Mouse (Mus musculus) mouse embryonic stem cell (cell line): Measurements from ENCODE around the gene Sik3.

Experiments used
- in situ Hi-C, 2 experiments: fragments of 300-500 bp; cut with MboI; formaldehyde crosslinking; loops; 1 replicate in 1 of 2; 3 replicates in 1 of 2; pipeline ENCODE4 v1.14.3; 2019 to 2020; ENCODE audit warnings: low sequenced_read_pairs in 2 of 2, low pct_unique_long_range_greater_than_20kb in 1 of 2, mixed read lengths in 1 of 2; ENCODE audit not compliant: unreplicated experiment in 1 of 2

The Sik3 gene

DNA sequence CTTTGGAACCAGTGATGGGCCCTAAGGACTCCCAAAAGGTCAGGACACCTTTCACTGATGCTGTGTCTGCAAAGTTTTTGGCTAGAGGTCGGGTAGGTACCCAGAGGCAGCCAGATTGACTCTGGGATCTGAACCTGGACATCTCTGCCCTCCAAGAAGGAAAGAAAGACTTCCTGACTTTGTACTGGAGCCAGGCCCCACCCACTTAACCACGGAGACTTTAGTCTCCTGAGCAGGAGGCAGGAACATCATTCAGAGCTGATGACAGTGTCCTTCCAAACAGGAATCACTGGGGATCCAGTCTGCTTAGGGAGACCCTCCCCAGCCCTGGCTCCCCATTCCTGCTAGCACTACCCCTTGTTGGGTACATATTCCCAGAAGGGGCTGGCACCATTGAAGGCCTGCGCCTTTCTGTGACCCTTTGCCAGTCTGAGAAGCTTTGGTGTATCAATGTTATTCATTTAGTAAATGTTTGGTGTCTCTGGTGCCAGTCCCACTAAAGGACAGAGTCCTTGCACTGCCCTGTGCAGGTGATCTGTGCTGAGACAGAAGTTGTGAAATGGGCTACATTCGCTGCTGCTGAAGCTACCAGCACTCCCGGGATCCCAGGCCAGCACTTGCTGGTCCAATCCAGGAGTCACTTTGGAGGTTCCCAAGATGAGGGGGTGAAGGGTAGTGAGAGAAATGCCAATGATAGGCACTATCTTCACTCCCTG is 212.5 kb downstream of the Sik3 start:
- in situ Hi-C loops: no loop called here

GRCm38 (mm10) chr9:46227064-46227614 is 214.5 kb downstream of the Sik3 start:
- in situ Hi-C loops: no loop called here

DNA sequence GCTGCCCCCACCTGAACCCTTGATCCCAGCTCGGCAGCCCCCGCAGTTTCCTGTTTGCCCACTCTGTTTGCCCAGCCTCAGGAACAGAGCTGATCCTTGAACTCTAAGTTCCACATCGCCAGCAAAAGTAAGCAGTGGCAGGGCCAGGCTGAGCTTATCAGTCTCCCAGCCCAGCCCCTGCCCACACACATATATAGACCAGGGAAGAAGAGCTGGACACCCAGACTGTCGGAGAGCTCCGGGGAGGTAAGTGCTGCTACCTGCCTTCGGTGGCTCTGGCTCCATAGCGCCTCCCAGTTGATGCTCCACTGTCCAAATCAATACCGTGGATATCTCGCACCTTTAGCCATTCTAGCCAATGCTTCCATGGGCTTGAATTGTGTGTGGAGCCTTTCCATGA is 215.9 kb downstream of the Sik3 start, which contains the start of gene Apoa1:
Gene Apoa1 (plus strand): TSS at position 90 of the 400 bp plus-strand sequence.
- in situ Hi-C loops: no loop called here

- in situ Hi-C loops: loop anchor here in 1 of 2 experiments (10.0 kb wide), 1 partner anchor 225 kb away; no protein-coding TSS in a partner anchor
Measured at GRCm38 (mm10) chr9:46229573-46230449, 217.2 kb downstream of the Sik3 start.

GRCm38 (mm10) chr9:46230450-46230975 is 217.9 kb downstream of the Sik3 start:
- in situ Hi-C loops: loop anchor here in 1 of 2 experiments (10.0 kb wide), 1 partner anchor 226 kb away; no protein-coding TSS in a partner anchor

DNA sequence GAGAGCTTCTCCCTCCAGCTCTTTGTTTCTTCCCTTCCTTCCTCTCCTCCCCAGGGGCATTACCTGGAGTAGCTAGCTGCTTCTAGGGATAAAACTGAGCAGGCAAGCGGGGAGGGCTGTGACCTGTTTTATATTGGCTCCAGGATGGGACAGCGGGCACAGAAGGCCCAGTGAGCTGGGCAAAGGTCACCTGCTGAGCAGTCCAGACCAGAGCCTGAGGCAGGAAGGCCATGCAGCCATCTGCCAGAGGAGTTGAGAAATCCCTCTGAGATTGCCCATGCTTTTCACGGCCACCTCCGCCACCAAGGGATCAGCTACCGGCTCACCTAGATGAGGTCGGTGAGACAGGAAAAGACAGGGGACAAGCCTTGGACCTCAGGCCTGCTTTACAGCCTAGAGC is 222.6 kb downstream of the Sik3 start:
- in situ Hi-C loops: loop anchor here in 1 of 2 experiments (10.0 kb wide), 1 partner anchor 230 kb away; no protein-coding TSS in a partner anchor

GRCm38 (mm10) chr9:46235596-46235648 is 222.8 kb downstream of the Sik3 start, which contains the start of gene Apoc3:
Apoc3 (minus strand) TSS chr9:46235636.
- in situ Hi-C loops: loop anchor here in 1 of 2 experiments (10.0 kb wide), 1 partner anchor 231 kb away; no protein-coding TSS in a partner anchor

DNA sequence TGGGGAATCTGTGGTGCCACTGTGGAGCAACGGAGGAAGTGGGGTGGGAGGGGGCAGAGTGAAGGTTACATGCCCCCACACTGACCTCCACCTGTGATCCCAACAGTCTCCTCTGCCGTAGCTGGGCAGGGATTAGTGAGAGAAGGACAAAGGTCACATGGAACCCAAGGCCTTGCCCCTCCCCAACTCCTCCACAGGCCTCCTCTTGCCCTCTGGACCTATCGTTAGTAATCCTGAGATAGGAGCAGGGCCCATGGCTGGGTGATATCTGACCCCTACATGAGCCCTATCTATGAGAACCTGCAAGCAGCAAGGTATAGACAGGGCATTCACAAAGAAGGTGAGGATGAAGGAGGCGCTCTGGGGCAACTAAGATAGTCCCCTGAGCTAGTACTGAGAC is 223.0 kb downstream of the Sik3 start:
- in situ Hi-C loops: loop anchor here in 1 of 2 experiments (10.0 kb wide), 1 partner anchor 231 kb away; no protein-coding TSS in a partner anchor

DNA sequence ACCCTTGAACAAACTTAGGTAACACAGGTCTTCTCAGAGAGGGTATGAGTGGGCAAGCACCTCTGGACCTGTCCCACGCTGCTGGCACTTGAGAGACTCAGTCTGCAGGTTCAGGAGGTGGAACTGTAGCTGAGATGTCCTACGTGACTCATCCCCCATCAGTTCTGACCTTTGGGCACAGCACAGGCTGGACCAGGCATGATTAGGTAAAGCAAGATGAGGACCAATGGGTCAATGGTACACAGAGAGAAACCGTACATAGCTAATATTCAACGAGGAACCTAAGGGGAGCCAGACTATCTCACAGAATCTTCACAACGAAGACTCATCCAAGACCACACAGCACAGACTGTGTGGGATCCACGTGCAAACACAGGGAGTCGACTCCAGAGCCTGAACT is 226.2 kb downstream of the Sik3 start:
- in situ Hi-C loops: loop anchor here in 1 of 2 experiments (10.0 kb wide), 1 partner anchor 234 kb away; no protein-coding TSS in a partner anchor

DNA sequence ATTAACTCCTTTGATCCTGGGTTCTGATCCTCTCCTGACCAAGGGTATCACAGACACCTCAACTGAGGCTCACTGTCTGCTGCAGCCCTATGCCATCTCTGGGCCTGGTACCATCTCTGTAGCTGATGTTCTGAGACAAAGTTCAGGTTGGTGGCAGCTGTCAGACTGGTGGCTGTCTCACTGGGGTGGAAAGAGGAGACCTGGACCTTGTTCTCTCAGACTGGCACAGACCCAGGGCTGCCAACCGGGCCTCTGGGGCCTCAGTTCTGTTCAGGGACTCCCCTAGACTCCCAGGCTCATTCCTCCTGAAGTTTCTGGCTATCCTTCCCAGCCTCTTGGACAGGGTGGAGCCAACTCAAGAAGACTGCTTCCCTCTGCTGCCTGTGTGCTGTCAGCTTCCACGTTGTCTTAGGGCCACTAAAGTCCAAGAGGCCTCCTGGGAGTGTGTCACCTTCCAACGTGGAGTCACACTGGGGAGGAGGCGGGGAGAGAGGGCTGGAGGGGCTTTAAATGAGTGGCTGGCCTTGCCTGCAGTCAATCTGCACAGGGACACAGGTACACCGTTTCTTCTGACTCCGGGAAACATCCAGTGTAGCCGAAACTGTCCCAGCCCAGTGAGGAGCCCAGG is 228.0 kb downstream of the Sik3 start, which contains the start of gene Apoa4:
Gene Apoa4 (plus strand): TSS at position 171 of the 628 bp plus-strand sequence.
- in situ Hi-C loops: no loop called here

GRCm38 (mm10) chr9:46241818-46242217 is 229.2 kb downstream of the Sik3 start:
- in situ Hi-C loops: no loop called here

- in situ Hi-C loops: no loop called here
Measured at GRCm38 (mm10) chr9:46243122-46243521, 230.5 kb downstream of the Sik3 start.

GRCm38 (mm10) chr9:46243584-46243983 is 231.0 kb downstream of the Sik3 start:
- in situ Hi-C loops: no loop called here

- in situ Hi-C loops: no loop called here
Measured at GRCm38 (mm10) chr9:46246752-46247324, 234.2 kb downstream of the Sik3 start.

GRCm38 (mm10) chr9:46256177-46256576 is 243.6 kb downstream of the Sik3 start:
- in situ Hi-C loops: no loop called here

- in situ Hi-C loops: no loop called here
Measured at GRCm38 (mm10) chr9:46256658-46257385, 244.2 kb downstream of the Sik3 start.

- in situ Hi-C loops: no loop called here
Measured at GRCm38 (mm10) chr9:46257546-46257945, 244.9 kb downstream of the Sik3 start.

- in situ Hi-C loops: no loop called here
Measured at GRCm38 (mm10) chr9:46259111-46259510, 246.5 kb downstream of the Sik3 start.
